Mouse (Mus musculus): ENCODE data around the gene 1600014C23Rik.

The 1600014C23Rik gene

GRCm38 (mm10) chr17:45751359-45751758 is 17.7 kb upstream of the 1600014C23Rik start:
- no peak for DNase-seq

- peak; percentile 77 to 84 for DNase-seq
Observed at GRCm38 (mm10) chr17:45749100-45749499, 15.5 kb upstream of the 1600014C23Rik start.

GRCm38 (mm10) chr17:45747858-45748785 is 14.5 kb upstream of the 1600014C23Rik start:
- DNase-seq: peak; percentile 73 to 80

- no peak for DNase-seq
Observed at GRCm38 (mm10) chr17:45747293-45747692, 13.6 kb upstream of the 1600014C23Rik start.

DNA sequence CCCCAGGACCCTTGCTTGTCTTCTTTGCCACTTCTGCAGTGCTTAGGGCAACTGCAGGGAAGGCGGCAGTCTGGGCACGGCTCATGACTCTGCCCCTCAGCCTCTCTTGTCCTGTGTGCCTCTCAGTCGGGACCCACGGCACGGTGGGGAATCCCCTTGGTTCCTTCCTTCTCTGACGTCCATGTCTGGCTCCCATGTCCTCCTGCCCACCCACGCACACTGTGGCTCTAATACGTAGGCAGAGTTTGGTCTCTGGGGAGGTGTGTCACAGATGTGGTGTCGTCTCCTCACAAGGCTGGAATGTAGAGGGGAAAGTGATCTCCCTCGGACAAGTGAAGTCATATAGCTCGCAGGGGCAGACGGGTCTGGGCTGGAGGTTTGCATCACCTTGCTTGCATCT is 13.1 kb upstream of the 1600014C23Rik start:
- DNase-seq: no peak

DNA sequence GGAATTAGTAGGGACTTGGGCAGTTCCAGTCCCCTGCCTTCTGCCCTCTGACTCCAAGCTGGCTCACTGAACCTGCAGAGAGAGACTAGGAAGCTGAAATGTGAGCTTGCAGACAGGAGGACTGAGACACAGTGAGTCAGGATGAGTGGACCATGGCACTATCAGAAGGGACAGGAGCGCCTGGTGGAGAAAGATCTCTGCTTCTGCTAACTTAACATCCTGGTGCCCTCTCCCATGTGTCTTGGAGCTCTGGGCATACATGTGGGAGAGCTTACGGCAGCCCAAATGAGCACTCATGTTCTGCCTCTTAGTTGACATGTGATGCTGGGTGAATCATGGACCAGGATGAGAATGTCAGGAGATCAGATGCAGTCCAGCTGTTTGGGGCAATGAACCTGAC is 12.0 kb upstream of the 1600014C23Rik start:
- DNase-seq: no peak

GRCm38 (mm10) chr17:45742371-45743147 is 8.9 kb upstream of the 1600014C23Rik start:
- no peak for DNase-seq

GRCm38 (mm10) chr17:45737078-45737601 is 3.5 kb upstream of the 1600014C23Rik start:
- DNase-seq: no peak

GRCm38 (mm10) chr17:45736311-45737077 is 2.9 kb upstream of the 1600014C23Rik start:
- peak; percentile 90 to 97 for DNase-seq

- peak; percentile 92 to 94 for DNase-seq
Observed at GRCm38 (mm10) chr17:45735382-45736310, 2.0 kb upstream of the 1600014C23Rik start.

DNA sequence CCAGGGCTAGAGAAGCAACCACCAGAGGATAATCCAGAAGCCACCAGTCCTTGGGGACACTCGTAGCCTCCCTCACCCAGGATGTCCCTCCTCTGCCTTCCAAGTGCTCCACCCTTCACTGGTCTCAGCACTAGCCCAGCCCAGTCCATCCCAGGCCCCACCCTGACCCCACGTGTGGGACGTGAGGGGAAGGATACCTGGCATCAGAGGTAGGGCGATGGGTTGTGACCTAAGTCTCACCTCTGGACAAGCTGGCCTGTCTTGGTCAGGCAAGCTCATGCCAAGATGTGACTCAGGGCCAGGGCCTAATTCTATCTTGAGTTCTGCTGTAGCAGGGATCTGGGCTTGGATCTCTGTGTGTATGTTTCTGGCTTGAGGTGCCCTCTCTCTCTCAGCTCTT is 1.2 kb upstream of the 1600014C23Rik start:
- DNase-seq: peak in 1 of 2 experiments; percentile 36

GRCm38 (mm10) chr17:45734333-45734732 is 689 bp upstream of the 1600014C23Rik start:
- DNase-seq: no peak

DNA sequence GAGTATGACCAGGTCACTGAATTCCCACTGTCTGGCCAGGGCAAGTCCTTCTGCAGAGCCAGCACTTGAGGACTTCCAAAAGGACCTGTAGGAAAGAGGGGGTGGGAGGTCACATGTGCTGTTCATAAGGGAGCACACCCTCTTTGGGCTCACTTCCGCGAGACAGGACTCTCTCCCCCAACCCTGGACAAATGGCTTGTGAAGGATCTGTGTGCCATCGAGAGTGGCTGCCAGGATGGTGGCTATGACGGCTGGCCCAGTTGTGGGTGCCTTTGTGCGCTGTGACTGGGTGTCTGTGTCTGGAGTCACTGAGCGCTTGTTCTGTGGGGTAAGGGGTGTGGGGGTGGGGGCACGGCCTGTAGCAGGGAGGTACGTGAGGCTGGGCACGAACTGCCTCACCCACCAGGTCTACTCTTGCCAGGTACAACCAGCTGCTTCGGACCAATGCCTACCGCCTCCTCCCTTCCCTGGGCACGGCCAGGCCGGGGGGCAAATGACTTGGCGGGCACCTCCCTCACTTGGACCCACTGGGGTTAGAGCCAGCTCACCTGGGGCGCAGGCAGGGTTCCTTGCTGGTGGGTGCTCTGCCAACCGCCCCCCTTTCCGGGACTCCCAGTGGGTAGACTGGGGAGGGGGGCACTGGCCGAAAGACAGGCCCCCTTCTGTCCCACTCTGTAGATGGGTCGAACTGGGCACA is 458 bp downstream of the 1600014C23Rik start:
- peak in 1 of 2 experiments; percentile 52 for DNase-seq

DNA sequence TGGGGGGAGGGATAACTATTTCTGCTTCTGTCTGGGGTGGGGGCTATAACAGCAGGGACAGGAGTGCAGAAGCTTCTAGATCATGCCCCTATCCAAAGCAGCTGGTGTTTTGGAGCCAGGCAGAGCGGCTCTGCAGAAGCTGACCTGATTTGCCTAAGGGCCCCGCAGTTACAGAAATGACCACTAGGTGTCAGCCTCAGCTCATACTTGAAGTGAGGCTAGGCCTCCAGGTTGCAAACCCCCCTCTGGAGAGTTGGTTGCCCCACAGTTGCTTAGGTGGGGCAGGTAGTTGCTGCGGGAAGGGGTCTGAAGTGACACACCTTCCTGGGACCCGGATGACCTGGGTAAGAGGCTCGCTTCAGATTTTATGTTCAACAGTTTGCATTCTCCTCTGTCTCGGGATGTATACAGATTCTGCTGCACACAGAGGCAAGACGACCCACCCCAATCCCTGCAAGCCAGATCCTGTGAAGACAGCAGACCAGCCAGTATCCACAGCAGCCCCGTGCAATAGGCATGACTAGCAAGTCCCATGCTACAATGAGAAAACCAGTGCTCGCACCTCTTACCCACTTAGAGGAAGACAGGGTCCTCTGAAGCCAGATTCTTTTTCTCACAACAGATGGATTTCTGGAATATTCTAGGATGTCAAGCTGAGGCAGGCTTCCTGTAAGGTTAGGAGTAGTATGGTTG is 2.3 kb downstream of the 1600014C23Rik start:
- DNase-seq: peak; percentile 91 to 94

- DNase-seq: no peak
Observed at GRCm38 (mm10) chr17:45730696-45731095, 2.9 kb downstream of the 1600014C23Rik start.

DNA sequence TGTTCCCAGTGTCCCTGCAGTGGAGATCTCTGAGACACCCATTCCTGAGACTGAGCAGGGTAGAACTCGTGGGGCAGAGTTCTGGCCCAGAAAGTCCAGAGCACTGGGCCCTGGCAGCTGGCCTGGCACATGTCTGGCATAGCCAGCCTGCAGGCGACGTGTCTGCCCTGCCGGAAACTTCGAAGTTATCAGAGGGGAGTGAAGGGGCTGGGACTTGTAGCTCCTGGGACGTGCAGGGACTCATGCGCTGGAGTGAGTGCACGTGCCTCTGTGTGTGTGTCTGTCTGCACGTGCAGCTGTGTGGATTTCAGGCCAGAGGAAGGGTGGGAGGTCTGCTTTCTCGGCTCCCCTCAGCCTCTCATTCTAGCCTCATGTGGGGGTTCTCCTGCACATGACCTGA is 4.3 kb downstream of the 1600014C23Rik start:
- no peak for DNase-seq

DNA sequence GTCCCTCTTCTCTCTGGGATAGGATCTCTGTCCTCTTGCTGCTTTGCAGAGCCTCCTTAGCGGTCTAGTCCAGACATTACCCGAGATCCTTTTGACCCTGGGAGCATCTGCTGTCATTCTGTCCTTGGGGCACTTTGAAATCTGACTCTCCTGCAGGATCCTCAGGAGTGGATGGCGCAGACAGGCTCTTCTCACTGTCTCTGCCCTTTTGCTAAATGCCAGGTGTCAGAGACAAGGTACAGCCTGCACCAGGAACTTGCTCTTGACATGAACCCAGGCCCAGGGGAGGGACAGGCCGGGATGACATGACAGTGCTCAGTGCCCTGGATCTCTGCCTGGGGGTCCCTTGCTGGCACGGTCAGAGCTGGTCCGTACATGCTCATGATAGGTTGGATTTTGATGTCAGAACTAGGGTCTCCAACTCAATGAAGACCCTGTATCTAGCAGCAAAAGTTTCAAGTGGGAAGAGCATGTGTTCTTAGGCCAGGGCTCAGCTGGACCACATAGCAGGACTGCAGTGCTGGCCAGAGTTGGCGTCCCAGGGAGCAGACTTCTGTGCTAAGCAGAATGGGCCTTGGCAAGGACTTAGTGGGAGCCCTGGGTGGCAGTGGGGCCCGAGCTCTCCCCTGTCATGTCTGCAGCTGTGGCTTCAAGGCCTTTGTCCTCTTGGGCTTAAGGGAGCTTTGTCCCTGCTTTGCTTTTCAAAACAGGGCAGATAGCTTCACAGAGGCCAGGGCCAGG is 5.5 kb downstream of the 1600014C23Rik start:
- DNase-seq: no peak

GRCm38 (mm10) chr17:45727481-45727880 is 6.2 kb downstream of the 1600014C23Rik start:
- no peak for DNase-seq

- DNase-seq: no peak
Observed at GRCm38 (mm10) chr17:45726249-45726648, 7.4 kb downstream of the 1600014C23Rik start.

- no peak for DNase-seq
Observed at GRCm38 (mm10) chr17:45724574-45724921, 9.1 kb downstream of the 1600014C23Rik start.
